ENCODE assay signal across 20 mouse cellular contexts in genomic region chr14:116553316-116553715, GRCm38 (mm10).
A peak's percentile ranks its signal among the peaks of the same experiment; 100 is the strongest.
DNase-seq lines count a peak whose midpoint lies in the region; ATAC-seq and TF ChIP-seq lines count a peak whose summit lies in the region.
"Had no signal": no experiment of that assay in that cellular context is flagged by ENCODE, and none has a peak within 500 bp of the region (broad histone marks: within the 10 kb centered on the region; RNA-seq: fewer than 3 reads in every experiment).

No protein-coding gene starts in this region.

- H3K9ac ChIP-seq in forebrain, embryonic 11.5 days (ENCODE audit: low read length): no peak overlapping the region
- H3K9ac ChIP-seq in midbrain, embryonic 16.5 days (ENCODE audit: low read depth, low read length): no peak overlapping the region
- H3K9ac ChIP-seq in forebrain, postnatal 0 days: no peak overlapping the region
- H3K9ac ChIP-seq in midbrain, postnatal 0 days (replicated peaks; ENCODE audit: low read length, poor library complexity, severe bottlenecking): no peak overlapping the region
- no peak overlapping the region for H3K9ac ChIP-seq in intestine, postnatal 0 days (ENCODE audit: low read depth, low read length)
- H3K9ac ChIP-seq: heart, embryonic 13.5 days; limb, embryonic 12.5 days; liver, embryonic 14.5 days had no signal

- no peaks in the 10 kb centered on the region for H3K4me1 ChIP-seq in forebrain, embryonic 11.5 days (replicated peaks; ENCODE audit: control insufficient read depth, insufficient read depth, low read length)
- no peaks in the 10 kb centered on the region for H3K4me1 ChIP-seq in forebrain, embryonic 10.5 days
- no peaks in the 10 kb centered on the region; the same call in 1 of the 2 replicates for H3K4me1 ChIP-seq in midbrain, embryonic 16.5 days (ENCODE audit: control insufficient read depth, insufficient read depth, low read length)
- H3K4me1 ChIP-seq in midbrain, embryonic 10.5 days: no peaks in the 10 kb centered on the region
- H3K4me1 ChIP-seq in forebrain, postnatal 0 days (ENCODE audit: insufficient read depth): no peaks in the 10 kb centered on the region
- no peaks in the 10 kb centered on the region for H3K4me1 ChIP-seq in midbrain, postnatal 0 days (ENCODE audit: insufficient read depth, low read length)
- H3K4me1 ChIP-seq in heart, embryonic 10.5 days: peaks cover 10% of the 10 kb centered on the region; the same call in 1 of the 2 replicates
- H3K4me1 ChIP-seq in intestine, postnatal 0 days (replicated peaks; ENCODE audit: control insufficient read depth, insufficient read depth, low read length): no peaks in the 10 kb centered on the region
- H3K4me1 ChIP-seq: limb, embryonic 12.5 days; megakaryocyte, embryonic 14.5 days had no signal

- 39% methylated on average over 7 of the region's 7 CpGs for WGBS in forebrain, embryonic 11.5 days
- 58% methylated on average over 7 of the region's 7 CpGs for whole genome bisulfite sequencing in forebrain, embryonic 10.5 days
- 26% methylated on average over 7 of the region's 7 CpGs for WGBS in midbrain, embryonic 16.5 days
- 57% methylated on average over 7 of the region's 7 CpGs for WGBS in midbrain, embryonic 10.5 days
- 20% methylated on average over 7 of the region's 7 CpGs for WGBS in forebrain, postnatal 0 days
- 30% methylated on average over 7 of the region's 7 CpGs for WGBS in midbrain, postnatal 0 days
- WGBS in heart, embryonic 10.5 days: 50% methylated on average over 7 of the region's 7 CpGs
- WGBS in intestine, postnatal 0 days: 38% methylated on average over 7 of the region's 7 CpGs

- H3K27ac ChIP-seq in forebrain, embryonic 11.5 days (ENCODE audit: low read depth, low read length): no peak overlapping the region
- no peak overlapping the region for H3K27ac ChIP-seq in forebrain, embryonic 10.5 days
- no peak overlapping the region for H3K27ac ChIP-seq in midbrain, embryonic 16.5 days (ENCODE audit: low read length)
- H3K27ac ChIP-seq in midbrain, embryonic 10.5 days (replicated peaks): no peak overlapping the region
- no peak overlapping the region for H3K27ac ChIP-seq in forebrain, postnatal 0 days (ENCODE audit: low read depth, low read length)
- no peak overlapping the region for H3K27ac ChIP-seq in midbrain, postnatal 0 days (ENCODE audit: low read depth, low read length)
- no peak overlapping the region for H3K27ac ChIP-seq in heart, embryonic 10.5 days
- H3K27ac ChIP-seq in intestine, postnatal 0 days (ENCODE audit: low read depth, low read length): no peak overlapping the region
- H3K27ac ChIP-seq: heart, embryonic 13.5 days; left cerebral cortex, adult 2 months; limb, embryonic 12.5 days; liver, embryonic 14.5 days had no signal

- TF ChIP-seq CTCF in forebrain, postnatal 0 days (IDR thresholded peaks at IDR 0.05; ENCODE audit: low read depth): no peak
- no peak for TF ChIP-seq CTCF in midbrain, postnatal 0 days (IDR thresholded peaks at IDR 0.05)
- no peak for TF ChIP-seq CTCF in intestine, postnatal 0 days (IDR thresholded peaks at IDR 0.05; ENCODE audit: low read depth)

- 0 out of 2 replicates have a peak, but pooled peaks have one; percentile 27 for ATAC-seq in forebrain, embryonic 11.5 days (replicated peaks; ENCODE audit: low FRiP score)
- no peak for ATAC-seq in midbrain, embryonic 16.5 days
- peak; percentile 76 for ATAC-seq in forebrain, postnatal 0 days
- no peak for ATAC-seq in midbrain, postnatal 0 days (ENCODE audit: low FRiP score)
- ATAC-seq in intestine, postnatal 0 days: no peak
- ATAC-seq: intestine, embryonic 16.5 days; lung, postnatal 0 days had no signal

- no peaks in the 10 kb centered on the region for H3K36me3 ChIP-seq in forebrain, embryonic 11.5 days (ENCODE audit: control insufficient read depth, insufficient read depth, low read length)
- H3K36me3 ChIP-seq in forebrain, embryonic 10.5 days (replicated peaks): no peaks in the 10 kb centered on the region
- no peaks in the 10 kb centered on the region for H3K36me3 ChIP-seq in midbrain, embryonic 16.5 days (ENCODE audit: control insufficient read depth, insufficient read depth, low read length)
- no peaks in the 10 kb centered on the region for H3K36me3 ChIP-seq in midbrain, embryonic 10.5 days
- no peaks in the 10 kb centered on the region for H3K36me3 ChIP-seq in forebrain, postnatal 0 days (ENCODE audit: insufficient read depth)
- H3K36me3 ChIP-seq in midbrain, postnatal 0 days (ENCODE audit: insufficient read depth, low read length): no peaks in the 10 kb centered on the region
- H3K36me3 ChIP-seq in heart, embryonic 10.5 days: no peaks in the 10 kb centered on the region
- no peaks in the 10 kb centered on the region for H3K36me3 ChIP-seq in intestine, postnatal 0 days (ENCODE audit: control insufficient read depth, insufficient read depth)
- H3K36me3 ChIP-seq: heart, embryonic 13.5 days; limb, embryonic 12.5 days had no signal

- no peak overlapping the region for H3K4me2 ChIP-seq in forebrain, embryonic 11.5 days (ENCODE audit: low read depth, low read length, severe bottlenecking)
- H3K4me2 ChIP-seq in midbrain, embryonic 16.5 days (ENCODE audit: low read length): 0 out of 2 replicates have a peak overlapping the region, but pooled peaks have one; percentile 3
- H3K4me2 ChIP-seq in forebrain, postnatal 0 days (ENCODE audit: low read depth): no peak overlapping the region
- H3K4me2 ChIP-seq in midbrain, postnatal 0 days (ENCODE audit: low read depth, low read length, poor library complexity, severe bottlenecking): no peak overlapping the region
- H3K4me2 ChIP-seq in intestine, postnatal 0 days (replicated peaks; ENCODE audit: low read depth): no peak overlapping the region
- H3K4me2 ChIP-seq: heart, embryonic 13.5 days; limb, embryonic 12.5 days had no signal

- no peak overlapping the region for H3K4me3 ChIP-seq in forebrain, embryonic 11.5 days (ENCODE audit: low read depth, low read length)
- H3K4me3 ChIP-seq in forebrain, embryonic 10.5 days: no peak overlapping the region
- no peak overlapping the region for H3K4me3 ChIP-seq in midbrain, embryonic 16.5 days (ENCODE audit: low read depth, low read length)
- H3K4me3 ChIP-seq in midbrain, embryonic 10.5 days: no peak overlapping the region
- H3K4me3 ChIP-seq in forebrain, postnatal 0 days (ENCODE audit: low read depth, low read length): 0 out of 2 replicates have a peak overlapping the region, but pooled peaks have one; percentile 3
- H3K4me3 ChIP-seq in midbrain, postnatal 0 days (ENCODE audit: low read depth, low read length): no peak overlapping the region
- no peak overlapping the region for H3K4me3 ChIP-seq in heart, embryonic 10.5 days
- no peak overlapping the region for H3K4me3 ChIP-seq in intestine, postnatal 0 days (ENCODE audit: low read depth, low read length)
- H3K4me3 ChIP-seq: heart, embryonic 13.5 days; left cerebral cortex, adult 2 months; limb, embryonic 12.5 days; megakaryocyte, embryonic 14.5 days had no signal

- no peaks in the 10 kb centered on the region for H3K27me3 ChIP-seq in forebrain, embryonic 11.5 days (ENCODE audit: control insufficient read depth, insufficient read depth, low read length)
- H3K27me3 ChIP-seq in forebrain, embryonic 10.5 days (ENCODE audit: poor library complexity, severe bottlenecking): no peaks in the 10 kb centered on the region
- no peaks in the 10 kb centered on the region for H3K27me3 ChIP-seq in midbrain, embryonic 16.5 days (ENCODE audit: control insufficient read depth, insufficient read depth, low read depth, low read length)
- no peaks in the 10 kb centered on the region for H3K27me3 ChIP-seq in midbrain, embryonic 10.5 days (ENCODE audit: low read depth, poor library complexity, severe bottlenecking)
- no peaks in the 10 kb centered on the region for H3K27me3 ChIP-seq in forebrain, postnatal 0 days (ENCODE audit: insufficient read depth, low read length)
- H3K27me3 ChIP-seq in midbrain, postnatal 0 days (ENCODE audit: insufficient read depth, low read length): no peaks in the 10 kb centered on the region
- no peaks in the 10 kb centered on the region for H3K27me3 ChIP-seq in heart, embryonic 10.5 days (ENCODE audit: insufficient read depth, poor library complexity, severe bottlenecking)
- H3K27me3 ChIP-seq in intestine, postnatal 0 days (replicated peaks; ENCODE audit: control insufficient read depth, insufficient read depth, low read length): no peaks in the 10 kb centered on the region
- H3K27me3 ChIP-seq: CH12.LX; heart, embryonic 13.5 days; limb, embryonic 12.5 days; megakaryocyte, embryonic 14.5 days had no signal

- DNase-seq in forebrain, embryonic 11.5 days (ENCODE audit: low spot score): no peak
- no peak for DNase-seq in forebrain, embryonic 10.5 days (ENCODE audit: extremely low spot score, low spot score)
- no peak for DNase-seq in midbrain, embryonic 10.5 days (ENCODE audit: low spot score)
- peak; percentile 30 for DNase-seq in forebrain, postnatal 0 days
- DNase-seq in midbrain, postnatal 0 days (ENCODE audit: low spot score): peak; percentile 31
- no peak for DNase-seq in heart, embryonic 10.5 days (ENCODE audit: low spot score)
- DNase-seq: adrenal gland, adult 8-10 months; cerebellum, adult 8-10 months; heart, postnatal 36 days; kidney, postnatal 10 days had no signal

- H3K9me3 ChIP-seq in forebrain, embryonic 11.5 days (ENCODE audit: control insufficient read depth, low read length): no peaks in the 10 kb centered on the region
- no peaks in the 10 kb centered on the region for H3K9me3 ChIP-seq in forebrain, embryonic 10.5 days
- no peaks in the 10 kb centered on the region for H3K9me3 ChIP-seq in midbrain, embryonic 16.5 days (replicated peaks; ENCODE audit: control insufficient read depth, low read length, poor library complexity, severe bottlenecking)
- H3K9me3 ChIP-seq in midbrain, embryonic 10.5 days (replicated peaks): no peaks in the 10 kb centered on the region
- H3K9me3 ChIP-seq in forebrain, postnatal 0 days (ENCODE audit: low read length): no peaks in the 10 kb centered on the region
- no peaks in the 10 kb centered on the region for H3K9me3 ChIP-seq in midbrain, postnatal 0 days (ENCODE audit: low read length)
- H3K9me3 ChIP-seq in heart, embryonic 10.5 days: no peaks in the 10 kb centered on the region
- H3K9me3 ChIP-seq in intestine, postnatal 0 days (ENCODE audit: control insufficient read depth): no peaks in the 10 kb centered on the region
- H3K9me3 ChIP-seq: heart, embryonic 13.5 days; limb, embryonic 12.5 days; megakaryocyte, embryonic 14.5 days had no signal

Comparison
In these comparisons a context has a peak if more than half of its experiments do, and no peak if none do; other contexts are left out.
1. DNase-seq: peak in forebrain, postnatal 0 days (single experiment) and midbrain, postnatal 0 days (single experiment); none in forebrain, embryonic 11.5 days (single experiment), forebrain, embryonic 10.5 days (single experiment), midbrain, embryonic 10.5 days (single experiment) and heart, embryonic 10.5 days (single experiment).
2. ATAC-seq: peak in forebrain, embryonic 11.5 days (single experiment) and forebrain, postnatal 0 days (single experiment); none in midbrain, embryonic 16.5 days (single experiment), midbrain, postnatal 0 days (single experiment) and intestine, postnatal 0 days (single experiment).